Mouse (Mus musculus) left cerebral cortex, adult 2 months (tissue): ENCODE measurements around the gene Pnkd. TPM values are rescaled to one million over a fixed set of nuclear protein-coding genes. Genes with fewer than 3 reads are reported as not detected.
A peak's percentile ranks its signal among the peaks of the same experiment; 100 is the strongest.

ENCODE experiments used
- DNase-seq, 2 experiments: peaks; one replicate each; pipeline ENCODE4 v3.0.0; 2021 to 2022; ENCODE audit warnings: low spot score in 2 of 2, mixed read lengths in 1 of 2; ENCODE audit errors: extremely low spot score in 1 of 2
- H3K27ac ChIP-seq: fragments of 200-600 bp; 2 replicates; pipeline ENCODE4 v1.8.1; 2022
- H3K4me3 ChIP-seq: fragments of 200-600 bp; 2 replicates; pipeline ENCODE4 v1.8.1; 2022
- CTCF ChIP-seq: fragments of 200-600 bp; IDR thresholded peaks from 2 replicates; pipeline ENCODE4 v1.8.1; 2022; ENCODE audit warnings: antibody characterized with exemption, mild to moderate bottlenecking, moderate library complexity
- intact Hi-C: fragments of 180-260 bp; cut with DNase I; formaldehyde crosslinking; loops from one replicate; pipeline ENCODE4 v1.15.1; 2025
- total RNA-seq, 2 experiments: library from RNA; stranded (reverse); gene quantifications; 2 replicates each; pipeline ENCODE4 v1.2.3; 2021

Gene Pnkd
- total RNA-seq, 2 experiments from 2014 or later: 155 to 164 TPM

- Histone ChIP-seq H3K27ac (no peak overlapping the region), H3K4me3 (no peak overlapping the region)
- no peak for TF ChIP-seq CTCF
- no peak for DNase-seq
- intact Hi-C loops: no loop called here
Observed at GRCm38 (mm10) chr1:74373372-74373771, 88.6 kb downstream of the Pnkd start.

GRCm38 (mm10) chr1:74374980-74375379 lies 90.2 kb downstream of the Pnkd start, which contains the start of gene Slc11a1:
Gene Slc11a1 (plus strand): TSS chr1:74375195.
- no peak for DNase-seq
- intact Hi-C loops: no loop called here
- no peak within 1 kb of the TSS for H3K4me3 ChIP-seq
- no peak within 1 kb of the TSS for H3K27ac ChIP-seq
- TF ChIP-seq CTCF: no peak

DNA sequence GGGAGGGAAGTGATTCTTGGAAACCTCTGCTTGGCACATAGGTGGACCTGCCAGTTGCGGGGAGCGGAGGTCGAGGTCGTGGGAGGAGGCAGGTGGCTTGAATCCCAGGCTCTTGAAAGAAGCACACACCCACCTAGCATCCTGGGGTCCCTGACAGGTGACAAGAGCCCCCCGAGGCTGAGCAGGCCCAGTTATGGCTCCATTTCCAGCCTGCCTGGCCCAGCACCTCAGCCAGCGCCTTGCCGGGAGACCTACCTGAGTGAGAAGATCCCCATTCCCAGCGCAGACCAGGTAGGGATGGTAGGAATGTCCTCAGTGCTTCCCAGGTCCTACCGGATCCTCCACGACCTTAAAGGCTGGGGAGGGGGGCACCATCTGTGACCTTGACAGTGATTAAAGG lies 90.8 kb downstream of the Pnkd start:
- intact Hi-C loops: no loop called here
- Histone ChIP-seq H3K27ac (no peak overlapping the region), H3K4me3 (no peak overlapping the region)
- DNase-seq: no peak
- no peak for TF ChIP-seq CTCF

GRCm38 (mm10) chr1:74376396-74376795 lies 91.7 kb downstream of the Pnkd start:
- intact Hi-C loops: no loop called here
- no peak overlapping the region; the same call in 1 of the 2 replicates for H3K27ac ChIP-seq
- no peak for TF ChIP-seq CTCF

DNA sequence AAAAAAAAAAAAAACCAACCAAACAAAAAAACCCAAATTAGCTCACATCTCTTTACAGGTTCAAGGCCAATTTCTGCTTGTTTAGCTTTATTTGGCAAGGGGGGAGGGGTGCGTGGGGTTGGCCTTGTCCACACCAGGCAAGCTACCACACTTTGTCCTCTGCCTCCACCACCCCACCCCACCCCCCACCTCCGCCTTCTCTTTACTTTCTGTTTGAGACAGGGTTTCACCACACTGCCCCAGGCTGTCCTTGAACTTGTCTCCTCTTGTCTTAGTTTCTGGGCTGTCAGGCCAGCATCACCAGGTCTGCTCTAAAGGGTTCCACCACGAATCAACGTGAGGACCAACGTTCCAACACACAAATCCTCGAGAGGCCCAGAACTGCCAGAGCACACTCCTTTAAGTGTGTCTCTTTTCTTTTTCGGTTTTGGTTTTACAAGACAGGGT lies 94.4 kb downstream of the Pnkd start:
- no peak for DNase-seq
- no peak for TF ChIP-seq CTCF
- intact Hi-C loops: no loop called here
- no peak overlapping the region for H3K4me3 ChIP-seq
- no peak overlapping the region for H3K27ac ChIP-seq

More at GRCm38 (mm10) chr1:74376396-74376795, 91.7 kb downstream of the Pnkd start:
- H3K4me3 ChIP-seq: no peak overlapping the region
- DNase-seq: no peak

DNA sequence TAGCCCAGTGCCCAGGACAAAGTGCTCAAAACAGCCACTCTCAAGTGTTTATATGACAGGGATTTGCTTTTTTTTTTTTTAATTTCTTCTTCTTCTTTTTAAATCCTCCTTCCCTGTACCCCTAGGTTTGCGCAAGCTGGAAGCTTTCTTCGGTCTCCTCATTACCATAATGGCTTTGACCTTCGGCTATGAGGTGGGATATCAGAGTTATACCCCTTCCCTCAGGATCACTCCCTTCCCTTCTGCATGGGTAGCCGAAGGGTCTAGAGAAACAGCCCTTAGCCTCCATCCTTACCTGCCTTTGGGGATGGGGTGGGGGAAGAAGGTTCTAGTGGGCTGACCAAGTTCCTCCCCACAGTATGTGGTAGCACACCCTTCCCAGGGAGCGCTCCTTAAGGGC lies 95.8 kb downstream of the Pnkd start:
- no peak for DNase-seq
- intact Hi-C loops: no loop called here
- no peak for TF ChIP-seq CTCF
- Histone ChIP-seq H3K4me3 (no peak overlapping the region), H3K27ac (no peak overlapping the region)

GRCm38 (mm10) chr1:74381588-74382021 lies 96.9 kb downstream of the Pnkd start:
- H3K27ac ChIP-seq: no peak overlapping the region
- DNase-seq: no peak
- no peak overlapping the region for H3K4me3 ChIP-seq
- intact Hi-C loops: no loop called here
- no peak for TF ChIP-seq CTCF

- no peak for TF ChIP-seq CTCF
- intact Hi-C loops: no loop called here
- Histone ChIP-seq H3K4me3 (no peak overlapping the region), H3K27ac (no peak overlapping the region)
- DNase-seq: no peak
Observed at GRCm38 (mm10) chr1:74383385-74383784, 98.7 kb downstream of the Pnkd start.

- TF ChIP-seq CTCF: no peak
- DNase-seq: no peak
- Histone ChIP-seq H3K4me3 (no peak overlapping the region), H3K27ac (no peak overlapping the region)
- intact Hi-C loops: no loop called here
Observed at GRCm38 (mm10) chr1:74384525-74384924, 99.8 kb downstream of the Pnkd start.

DNA sequence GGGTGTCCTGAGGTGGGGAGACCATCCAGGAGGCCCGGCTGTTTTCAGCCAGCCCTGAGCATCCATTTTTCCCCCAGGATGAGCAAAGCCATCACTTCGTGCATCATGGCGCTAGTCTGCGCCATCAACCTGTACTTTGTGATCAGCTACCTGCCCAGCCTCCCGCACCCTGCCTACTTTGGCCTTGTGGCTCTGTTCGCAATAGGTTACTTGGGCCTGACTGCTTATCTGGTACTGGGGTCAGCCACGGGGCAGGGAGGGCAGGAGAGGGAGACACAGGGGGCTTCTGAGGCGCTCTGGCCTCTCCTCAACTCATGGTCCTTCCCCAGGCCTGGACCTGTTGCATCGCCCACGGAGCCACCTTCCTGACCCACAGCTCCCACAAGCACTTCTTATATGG lies 100.3 kb downstream of the Pnkd start:
- intact Hi-C loops: loop anchor here (5.0 kb wide), 1 partner anchor 178 kb away; no protein-coding TSS in a partner anchor
- no peak for DNase-seq
- Histone ChIP-seq H3K4me3 (no peak overlapping the region), H3K27ac (no peak overlapping the region)
- no peak for TF ChIP-seq CTCF

- no peak overlapping the region for H3K27ac ChIP-seq
- intact Hi-C loops: loop anchor here (5.0 kb wide), 1 partner anchor 178 kb away; no protein-coding TSS in a partner anchor
- no peak for TF ChIP-seq CTCF
- no peak overlapping the region for H3K4me3 ChIP-seq
- no peak for DNase-seq
Observed at GRCm38 (mm10) chr1:74385531-74385930, 100.8 kb downstream of the Pnkd start.

DNA sequence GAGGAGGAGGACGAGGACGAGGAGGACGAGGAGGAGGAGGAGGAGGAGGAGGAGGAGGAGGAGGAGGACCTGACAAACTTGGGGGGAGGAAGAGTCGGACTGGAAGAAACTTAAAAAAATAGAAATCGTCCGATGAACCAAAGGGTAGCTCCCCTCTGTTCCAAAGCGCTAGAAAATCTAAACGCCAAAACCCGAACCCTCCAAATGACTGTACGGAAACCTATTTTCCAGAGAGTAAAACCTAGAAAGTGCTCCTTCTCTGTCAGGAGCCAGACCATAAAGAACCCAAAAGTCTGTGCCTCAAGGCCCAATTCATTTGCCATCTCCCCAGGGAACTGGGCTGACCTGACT lies 101.6 kb downstream of the Pnkd start:
- TF ChIP-seq CTCF: no peak
- no peak for DNase-seq
- H3K4me3 ChIP-seq: peak overlapping the region; percentile 64
- peak overlapping the region; percentile 99 for H3K27ac ChIP-seq
- intact Hi-C loops: loop anchor here (2.0 to 5.0 kb wide), 2 partner anchors 74 to 179 kb away; no protein-coding TSS in a partner anchor

DNA sequence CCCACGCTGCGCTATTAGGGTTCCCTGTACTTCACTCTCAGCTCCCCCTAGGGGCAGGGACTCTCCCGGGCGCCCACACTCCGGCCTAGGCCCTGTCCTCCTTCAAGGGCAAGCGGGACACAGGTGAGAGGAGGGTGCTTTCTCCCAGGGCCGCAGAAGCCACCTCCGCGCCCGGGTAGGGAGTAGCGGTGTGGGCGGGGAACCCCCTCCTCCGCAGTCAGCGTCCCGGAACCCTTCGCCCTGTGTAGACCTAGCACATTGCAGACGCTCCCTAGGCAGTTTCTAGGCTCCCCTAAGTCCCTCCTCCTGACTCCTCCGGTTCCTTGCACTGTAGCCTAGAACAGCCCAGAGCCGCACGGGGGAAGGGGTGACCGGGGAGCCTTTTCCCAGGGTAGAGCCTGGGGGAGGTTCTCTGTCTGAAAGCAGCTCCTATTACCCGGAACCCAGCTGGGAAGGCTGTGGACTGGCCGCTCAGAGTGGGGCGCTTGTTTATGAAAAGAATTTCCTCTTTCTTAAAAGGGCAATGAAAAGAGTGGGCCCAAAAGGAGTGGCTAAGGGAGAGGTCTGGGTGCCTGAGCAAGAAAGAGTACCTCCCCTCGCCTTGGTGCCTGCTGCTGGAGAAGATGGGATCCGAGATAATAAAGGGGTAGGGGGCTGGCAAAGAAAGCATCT lies 102.1 kb downstream of the Pnkd start:
- intact Hi-C loops: loop anchor here (2.0 to 5.0 kb wide), 2 partner anchors 74 to 180 kb away; no protein-coding TSS in a partner anchor
- Histone ChIP-seq H3K4me3 (peak overlapping the region; percentile 64), H3K27ac (peak overlapping the region; percentile 99)
- peak; percentile 74 for TF ChIP-seq CTCF
- peak; percentile 91 to 94 for DNase-seq
